Mouse (Mus musculus) olfactory bulb, adult 2 months (tissue): ENCODE data around the gene Epha6. TPM values are rescaled to one million over a fixed set of nuclear protein-coding genes. Genes with fewer than 3 reads are reported as not detected.
"Not testable (repeated sequence)": the region's sequence is repeated elsewhere in the genome, so short reads cannot be mapped to it uniquely, and the experiment has no call there.

Source experiments
- H3K27ac ChIP-seq: fragments of 200-500 bp; 2 replicates; pipeline ENCODE4 v1.5.1; 2012; ENCODE audit warnings: low read depth, low read length; ENCODE audit not compliant: insufficient read depth
- H3K4me1 ChIP-seq: fragments of 200-500 bp; 2 replicates; pipeline ENCODE4 v1.6.1; 2012; ENCODE audit warnings: low read length; ENCODE audit not compliant: control insufficient read depth, insufficient read depth
- H3K4me3 ChIP-seq: fragments of 200-500 bp; 2 replicates; pipeline ENCODE4 v1.5.1; 2012; ENCODE audit warnings: mild to moderate bottlenecking, low read depth, low read length, moderate library complexity; ENCODE audit not compliant: insufficient read depth
- CTCF ChIP-seq: fragments of 200-500 bp; IDR thresholded peaks from 2 replicates; pipeline ENCODE4 v1.5.1; 2012; ENCODE audit warnings: low read depth, mild to moderate bottlenecking, low read length, moderate library complexity; ENCODE audit not compliant: insufficient read depth
- POLR2A ChIP-seq: fragments of 200-500 bp; IDR thresholded peaks from 2 replicates; pipeline ENCODE4 v1.6.1; 2012; ENCODE audit warnings: mild to moderate bottlenecking, low read depth, low read length, moderate library complexity; ENCODE audit not compliant: insufficient read depth
- WGBS: fragments of 180-500 bp; shearing (Covaris S2); methylation state at CpG from one replicate; pipeline ENCODE4 v1.1.7; 2018; 5-methylcytosine and 5-hydroxymethylcytosine counted together
- polyA plus RNA-seq: library from polyadenylated mRNA; stranded (reverse); fragments of >200 nt; gene quantifications from 2 replicates; pipeline ENCODE4 v1.2.4, GENCODE M21; 2012; ENCODE audit warnings: low replicate concordance; ENCODE audit not compliant: missing spikeins, insufficient read depth, insufficient read length

Gene Epha6
- polyA plus RNA-seq, 1 experiment, result not detected

GRCm38 (mm10) chr16:59852689-59853088, 752.6 kb downstream of the Epha6 start:
- H3K4me3 ChIP-seq, result no peak overlapping the region
- no peaks in the 10 kb centered on the region for H3K4me1 ChIP-seq
- 34% methylated on average over 2 of the region's 2 CpGs for WGBS
- no peak overlapping the region for H3K27ac ChIP-seq
- TF ChIP-seq POLR2A (no peak), CTCF (no peak)

GRCm38 (mm10) chr16:59846574-59846973, 758.8 kb downstream of the Epha6 start:
- TF ChIP-seq POLR2A, result no peak
- TF ChIP-seq CTCF, result no peak
- Histone ChIP-seq H3K27ac (no peak overlapping the region), H3K4me1 (no peaks in the 10 kb centered on the region), H3K4me3 (no peak overlapping the region)
- WGBS, result 21% methylated on average over 3 of the region's 3 CpGs

GRCm38 (mm10) chr16:59836778-59837177, 768.6 kb downstream of the Epha6 start:
- no peaks in the 10 kb centered on the region for H3K4me1 ChIP-seq
- 72% methylated on average over 4 of the region's 4 CpGs for WGBS
- no peak overlapping the region for H3K27ac ChIP-seq
- no peak for TF ChIP-seq CTCF
- TF ChIP-seq POLR2A, result no peak
- no peak overlapping the region for H3K4me3 ChIP-seq

GRCm38 (mm10) chr16:59836304-59836703, 769.0 kb downstream of the Epha6 start:
- WGBS, result 80% methylated on average over 10 of the region's 10 CpGs
- TF ChIP-seq POLR2A (no peak), CTCF (no peak)
- Histone ChIP-seq H3K27ac (no peak overlapping the region), H3K4me3 (no peak overlapping the region), H3K4me1 (no peaks in the 10 kb centered on the region)

- TF ChIP-seq POLR2A (no peak), CTCF (no peak)
- WGBS, result 56% methylated on average over 5 of the region's 5 CpGs
- Histone ChIP-seq H3K27ac (no peak overlapping the region), H3K4me3 (no peak overlapping the region), H3K4me1 (no peaks in the 10 kb centered on the region)
Measured at GRCm38 (mm10) chr16:59832468-59832867, 772.9 kb downstream of the Epha6 start.

GRCm38 (mm10) chr16:59829655-59830054, 775.7 kb downstream of the Epha6 start:
- Histone ChIP-seq H3K4me1 (no peaks in the 10 kb centered on the region), H3K4me3 (no peak overlapping the region), H3K27ac (no peak overlapping the region)
- no peak for TF ChIP-seq CTCF
- TF ChIP-seq POLR2A, result no peak
- WGBS, result 80% methylated on average over 13 of the region's 13 CpGs

- WGBS, result 91% methylated on average over 4 of the region's 4 CpGs
- H3K27ac ChIP-seq, H3K4me3 ChIP-seq: not testable (repeated sequence)
Measured at GRCm38 (mm10) chr16:59799790-59800189, 805.5 kb downstream of the Epha6 start.

GRCm38 (mm10) chr16:59772297-59772696, 833.0 kb downstream of the Epha6 start:
- Histone ChIP-seq H3K27ac (no peak overlapping the region), H3K4me1 (no peaks in the 10 kb centered on the region), H3K4me3 (no peak overlapping the region)
- WGBS, result 68% methylated on average over 2 of the region's 2 CpGs
- TF ChIP-seq POLR2A (no peak), CTCF (no peak)

More at GRCm38 (mm10) chr16:59799790-59800189, 805.5 kb downstream of the Epha6 start:
- not testable (repeated sequence) for H3K4me1 ChIP-seq

- no peak overlapping the region; the same call in 1 of the 2 replicates for H3K27ac ChIP-seq
- no peak overlapping the region for H3K4me3 ChIP-seq
- WGBS, result 90% methylated on average over 1 of the region's 1 CpGs
- TF ChIP-seq POLR2A, result no peak
- no peak for TF ChIP-seq CTCF
- no peaks in the 10 kb centered on the region for H3K4me1 ChIP-seq
Measured at GRCm38 (mm10) chr16:59770421-59770820, 834.9 kb downstream of the Epha6 start.

- H3K4me1 ChIP-seq, result no peaks in the 10 kb centered on the region
- H3K4me3 ChIP-seq, result no peak overlapping the region
- H3K27ac ChIP-seq, result no peak overlapping the region
- WGBS, result 46% methylated on average over 7 of the region's 7 CpGs
- TF ChIP-seq POLR2A (no peak), CTCF (no peak)
Measured at GRCm38 (mm10) chr16:59769936-59770335, 835.4 kb downstream of the Epha6 start.
